Mouse (Mus musculus): ENCODE results near the gene Kcnk2. TPM values are rescaled to one million over a fixed set of nuclear protein-coding genes. Genes with fewer than 3 reads are reported as not detected.
A peak's percentile ranks its signal among the peaks of the same experiment; 100 is the strongest.

Gene Kcnk2
- polyA plus RNA-seq (2016; fragmentation: Nextera tagmentation; extraction: Ambion mirVana) = 1.9 and 3.4 TPM in 2 replicates

GRCm38 (mm10) chr1:189402223-189402943, at the start of gene Kcnk2:
Kcnk2 (minus strand) TSS chr1:189402273.
- H3K9me3 ChIP-seq = no peaks in the 10 kb centered on the region
- WGBS = 39% methylated on average over 14 of the region's 14 CpGs
- H3K27me3 ChIP-seq (replicated peaks; ENCODE audit: low read depth, poor library complexity, severe bottlenecking) = no peaks in the 10 kb centered on the region
- no peaks in the 10 kb centered on the region for H3K36me3 ChIP-seq (replicated peaks)
- peak within 1 kb of the TSS; percentile 65 for H3K27ac ChIP-seq (replicated peaks)
- peaks cover 25% of the 10 kb centered on the region for H3K4me1 ChIP-seq
- peak; percentile 38 for DNase-seq (ENCODE audit: low spot score)
- no peak within 1 kb of the TSS for H3K4me3 ChIP-seq

- Histone ChIP-seq H3K9me3 (no peaks in the 10 kb centered on the region), H3K4me1 (no peaks in the 10 kb centered on the region), H3K4me3 (no peak overlapping the region), H3K27me3 (replicated peaks; ENCODE audit: low read depth, poor library complexity, severe bottlenecking) (no peaks in the 10 kb centered on the region), H3K27ac (replicated peaks) (no peak overlapping the region), H3K36me3 (replicated peaks) (no peaks in the 10 kb centered on the region)
- no peak for DNase-seq (ENCODE audit: low spot score)
- WGBS = 79% methylated on average over 9 of the region's 9 CpGs
Observed at GRCm38 (mm10) chr1:189440741-189441140, 38.7 kb upstream of the Kcnk2 start.

- Histone ChIP-seq H3K36me3 (replicated peaks) (no peaks in the 10 kb centered on the region), H3K27me3 (replicated peaks; ENCODE audit: low read depth, poor library complexity, severe bottlenecking) (no peaks in the 10 kb centered on the region), H3K9me3 (0 out of 2 replicates have a peak, but pooled peaks cover 4% of the 10 kb centered on the region), H3K4me1 (peaks cover under 1% of the 10 kb centered on the region), H3K4me3 (no peak overlapping the region), H3K27ac (replicated peaks) (no peak overlapping the region)
- DNase-seq (ENCODE audit: low spot score) = no peak
- 77% methylated on average over 5 of the region's 5 CpGs for WGBS
Observed at GRCm38 (mm10) chr1:189437126-189437525, 35.1 kb upstream of the Kcnk2 start.

- peaks cover 17% of the 10 kb centered on the region for H3K4me1 ChIP-seq
- H3K9me3 ChIP-seq = 0 out of 2 replicates have a peak, but pooled peaks cover 4% of the 10 kb centered on the region
- 84% methylated on average over 10 of the region's 10 CpGs for WGBS
- no peaks in the 10 kb centered on the region for H3K27me3 ChIP-seq (replicated peaks; ENCODE audit: low read depth, poor library complexity, severe bottlenecking)
- no peak overlapping the region for H3K4me3 ChIP-seq
- H3K36me3 ChIP-seq (replicated peaks) = no peaks in the 10 kb centered on the region
- DNase-seq (ENCODE audit: low spot score) = no peak
- no peak overlapping the region for H3K27ac ChIP-seq (replicated peaks)
Observed at GRCm38 (mm10) chr1:189435452-189435851, 33.4 kb upstream of the Kcnk2 start.

- DNase-seq (ENCODE audit: low spot score) = no peak
- Histone ChIP-seq H3K4me1 (peaks cover 31% of the 10 kb centered on the region), H3K4me3 (no peak overlapping the region), H3K27me3 (replicated peaks; ENCODE audit: low read depth, poor library complexity, severe bottlenecking) (no peaks in the 10 kb centered on the region), H3K27ac (replicated peaks) (peak overlapping the region; percentile 30; the same call in 1 of the 2 replicates), H3K9me3 (0 out of 2 replicates have a peak, but pooled peaks cover 4% of the 10 kb centered on the region), H3K36me3 (replicated peaks) (no peaks in the 10 kb centered on the region)
- 30% methylated on average over 5 of the region's 5 CpGs for WGBS
Observed at GRCm38 (mm10) chr1:189431479-189431878, 29.4 kb upstream of the Kcnk2 start.

GRCm38 (mm10) chr1:189430534-189430933, 28.5 kb upstream of the Kcnk2 start:
- Histone ChIP-seq H3K9me3 (0 out of 2 replicates have a peak, but pooled peaks cover 4% of the 10 kb centered on the region), H3K4me1 (peaks cover 36% of the 10 kb centered on the region), H3K36me3 (replicated peaks) (no peaks in the 10 kb centered on the region), H3K27me3 (replicated peaks; ENCODE audit: low read depth, poor library complexity, severe bottlenecking) (no peaks in the 10 kb centered on the region), H3K27ac (replicated peaks) (no peak overlapping the region), H3K4me3 (no peak overlapping the region)
- 10% methylated on average over 4 of the region's 4 CpGs for WGBS
- DNase-seq (ENCODE audit: low spot score) = peak; percentile 78

- H3K4me3 ChIP-seq = no peak overlapping the region
- peak overlapping the region; percentile 57; the same call in 1 of the 2 replicates for H3K27ac ChIP-seq (replicated peaks)
- H3K9me3 ChIP-seq = 0 out of 2 replicates have a peak, but pooled peaks cover 4% of the 10 kb centered on the region
- H3K27me3 ChIP-seq (replicated peaks; ENCODE audit: low read depth, poor library complexity, severe bottlenecking) = no peaks in the 10 kb centered on the region
- peaks cover 43% of the 10 kb centered on the region for H3K4me1 ChIP-seq
- 60% methylated on average over 10 of the region's 10 CpGs for WGBS
- no peak for DNase-seq (ENCODE audit: low spot score)
- H3K36me3 ChIP-seq (replicated peaks) = no peaks in the 10 kb centered on the region
Observed at GRCm38 (mm10) chr1:189429566-189429965, 27.5 kb upstream of the Kcnk2 start.

- DNase-seq (ENCODE audit: low spot score) = no peak
- no peaks in the 10 kb centered on the region for H3K9me3 ChIP-seq
- H3K4me1 ChIP-seq = peaks cover 34% of the 10 kb centered on the region
- H3K27me3 ChIP-seq (replicated peaks; ENCODE audit: low read depth, poor library complexity, severe bottlenecking) = no peaks in the 10 kb centered on the region
- no peaks in the 10 kb centered on the region for H3K36me3 ChIP-seq (replicated peaks)
- WGBS = 85% methylated on average over 11 of the region's 11 CpGs
- H3K4me3 ChIP-seq = no peak overlapping the region
- H3K27ac ChIP-seq (replicated peaks) = no peak overlapping the region
Observed at GRCm38 (mm10) chr1:189426252-189426651, 24.2 kb upstream of the Kcnk2 start.

- no peak overlapping the region for H3K4me3 ChIP-seq
- DNase-seq (ENCODE audit: low spot score) = no peak
- WGBS = 71% methylated on average over 1 of the region's 1 CpGs
Observed at GRCm38 (mm10) chr1:189419914-189420313, 17.8 kb upstream of the Kcnk2 start.

GRCm38 (mm10) chr1:189409906-189410305, 7.8 kb upstream of the Kcnk2 start:
- no peaks in the 10 kb centered on the region for H3K9me3 ChIP-seq
- H3K27ac ChIP-seq (replicated peaks) = no peak overlapping the region
- DNase-seq (ENCODE audit: low spot score) = no peak
- no peaks in the 10 kb centered on the region for H3K27me3 ChIP-seq (replicated peaks; ENCODE audit: low read depth, poor library complexity, severe bottlenecking)
- no peaks in the 10 kb centered on the region; the same call in 1 of the 2 replicates for H3K4me1 ChIP-seq
- 89% methylated on average over 6 of the region's 6 CpGs for WGBS
- no peaks in the 10 kb centered on the region for H3K36me3 ChIP-seq (replicated peaks)
- H3K4me3 ChIP-seq = no peak overlapping the region

More at GRCm38 (mm10) chr1:189419914-189420313, 17.8 kb upstream of the Kcnk2 start:
- Histone ChIP-seq H3K27ac (replicated peaks) (no peak overlapping the region), H3K36me3 (replicated peaks) (no peaks in the 10 kb centered on the region), H3K27me3 (replicated peaks; ENCODE audit: low read depth, poor library complexity, severe bottlenecking) (no peaks in the 10 kb centered on the region), H3K9me3 (no peaks in the 10 kb centered on the region), H3K4me1 (peaks cover under 1% of the 10 kb centered on the region)

GRCm38 (mm10) chr1:189405221-189405620, 3.1 kb upstream of the Kcnk2 start:
- 74% methylated on average over 10 of the region's 10 CpGs for WGBS
- Histone ChIP-seq H3K4me3 (no peak overlapping the region), H3K27ac (replicated peaks) (no peak overlapping the region), H3K9me3 (no peaks in the 10 kb centered on the region), H3K4me1 (peaks cover 25% of the 10 kb centered on the region), H3K36me3 (replicated peaks) (no peaks in the 10 kb centered on the region), H3K27me3 (replicated peaks; ENCODE audit: low read depth, poor library complexity, severe bottlenecking) (no peaks in the 10 kb centered on the region)
- DNase-seq (ENCODE audit: low spot score) = no peak

- Histone ChIP-seq H3K27me3 (replicated peaks; ENCODE audit: low read depth, poor library complexity, severe bottlenecking) (no peaks in the 10 kb centered on the region), H3K27ac (replicated peaks) (no peak overlapping the region; the same call in none of the 2 replicates), H3K36me3 (replicated peaks) (no peaks in the 10 kb centered on the region), H3K9me3 (no peaks in the 10 kb centered on the region), H3K4me1 (peaks cover 25% of the 10 kb centered on the region), H3K4me3 (no peak overlapping the region)
- DNase-seq (ENCODE audit: low spot score) = peak; percentile 23
- WGBS = 33% methylated on average over 6 of the region's 6 CpGs
Observed at GRCm38 (mm10) chr1:189403546-189403945, 1.5 kb upstream of the Kcnk2 start.

GRCm38 (mm10) chr1:189403139-189403538, 1.1 kb upstream of the Kcnk2 start:
- peak; percentile 30 for DNase-seq (ENCODE audit: low spot score)
- no peak overlapping the region; the same call in 1 of the 2 replicates for H3K27ac ChIP-seq (replicated peaks)
- 72% methylated on average over 4 of the region's 4 CpGs for WGBS

More at GRCm38 (mm10) chr1:189403139-189403538, 1.1 kb upstream of the Kcnk2 start:
- H3K27me3 ChIP-seq (replicated peaks; ENCODE audit: low read depth, poor library complexity, severe bottlenecking) = no peaks in the 10 kb centered on the region
- H3K9me3 ChIP-seq = no peaks in the 10 kb centered on the region
- H3K36me3 ChIP-seq (replicated peaks) = no peaks in the 10 kb centered on the region
- H3K4me3 ChIP-seq = no peak overlapping the region
- peaks cover 25% of the 10 kb centered on the region for H3K4me1 ChIP-seq

Data from embryonic facial prominence, embryonic 10.5 days (tissue).